In the genomic region with DNA sequence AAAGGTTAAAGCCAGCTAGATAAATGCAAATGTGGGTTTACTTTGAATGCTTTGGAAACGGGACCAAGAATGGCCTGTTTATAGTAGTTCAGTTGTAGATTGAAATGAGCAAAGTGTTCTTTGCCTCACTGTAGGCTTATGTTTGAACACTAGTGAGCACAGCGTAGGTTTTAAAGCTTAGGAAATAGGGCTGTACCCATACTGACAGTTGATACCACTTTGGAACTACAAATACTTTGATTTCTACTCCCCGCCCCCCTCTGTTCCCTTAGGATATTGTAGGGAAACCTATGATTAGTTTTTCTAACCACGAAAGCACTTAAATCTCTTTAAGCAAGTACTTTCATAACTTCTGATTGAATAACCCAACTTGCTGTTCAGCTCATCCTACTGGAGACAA, we compare ENCODE assay signal across 25 mouse cellular contexts. TPM values are rescaled to one million over a fixed set of nuclear protein-coding genes. Genes with fewer than 3 reads are reported as not detected.
DNase-seq lines count a peak whose midpoint lies in the region; ATAC-seq lines count a peak whose summit lies in the region.
"Had no signal": no experiment of that assay in that cellular context is flagged by ENCODE, and none has a peak within 500 bp of the region (broad histone marks: within the 10 kb centered on the region; RNA-seq: fewer than 3 reads in every experiment).

No protein-coding gene starts in this region.

- H3K4me2 ChIP-seq in embryonic facial prominence, embryonic 13.5 days, result peak overlapping the region; percentile 7; the same call in 1 of the 2 replicates
- H3K4me2 ChIP-seq: heart, embryonic 13.5 days; hindbrain, embryonic 14.5 days had no signal

- H3K9me3 ChIP-seq in embryonic facial prominence, embryonic 13.5 days, result no peaks in the 10 kb centered on the region
- H3K9me3 ChIP-seq in embryonic facial prominence, embryonic 10.5 days, result no peaks in the 10 kb centered on the region
- H3K9me3 ChIP-seq: heart, embryonic 10.5 days; heart, embryonic 13.5 days had no signal

- no peak for ATAC-seq in embryonic facial prominence, embryonic 13.5 days (ENCODE audit: insufficient number of reproducible peaks, insufficient read depth, low FRiP score, low TSS enrichment, low read depth)
- ATAC-seq: activated CD4-positive, CD25-positive, alpha-beta regulatory T cell, adult 4 months; forebrain, embryonic 14.5 days; forebrain, postnatal 0 days; hindbrain, postnatal 0 days; inflammation-experienced regulatory T-cells, adult 6 months; intestine, embryonic 16.5 days had no signal

- no peak for DNase-seq in embryonic facial prominence, embryonic 10.5 days (ENCODE audit: low spot score)
- DNase-seq in 416B (ENCODE audit: low read depth), result peak; percentile 13
- peak; percentile 43 for DNase-seq in fat pad, adult 2 months (ENCODE audit: extremely low read depth, low read depth, low spot score)
- no peak for DNase-seq in frontal cortex, postnatal 36 days (ENCODE audit: low spot score in 2 of 2)
- no peak for DNase-seq in left cerebral cortex, adult 18-20 months (ENCODE audit: low spot score in 2 of 2)
- DNase-seq: adrenal gland, postnatal 10 days; B cell, adult 2 months; cerebellum, adult 11 months; cerebellum, adult 2 months; cerebellum, adult 9-11 months; cerebellum, postnatal 25 days; forebrain, postnatal 0 days; gastrocnemius, postnatal 25 days; heart, adult 2 months; heart, postnatal 14 days; heart, postnatal 4 days had no signal

- no peak overlapping the region for H3K9ac ChIP-seq in embryonic facial prominence, embryonic 13.5 days
- H3K9ac ChIP-seq: forebrain, postnatal 0 days; heart, embryonic 13.5 days; hindbrain, embryonic 14.5 days had no signal

- H3K4me3 ChIP-seq in embryonic facial prominence, embryonic 13.5 days, result no peak overlapping the region
- no peak overlapping the region for H3K4me3 ChIP-seq in embryonic facial prominence, embryonic 10.5 days
- H3K4me3 ChIP-seq: heart, adult 2 months; heart, embryonic 10.5 days; heart, embryonic 13.5 days had no signal

- H3K27me3 ChIP-seq in embryonic facial prominence, embryonic 13.5 days, result no peaks in the 10 kb centered on the region
- no peaks in the 10 kb centered on the region for H3K27me3 ChIP-seq in embryonic facial prominence, embryonic 10.5 days (replicated peaks; ENCODE audit: low read depth, poor library complexity, severe bottlenecking)
- H3K27me3 ChIP-seq: heart, embryonic 13.5 days had no signal

- peaks cover 22% of the 10 kb centered on the region for H3K4me1 ChIP-seq in embryonic facial prominence, embryonic 13.5 days
- H3K4me1 ChIP-seq in embryonic facial prominence, embryonic 10.5 days, result peaks cover 28% of the 10 kb centered on the region

- 69% methylated on average over 4 of the region's 4 CpGs for WGBS in embryonic facial prominence, embryonic 13.5 days
- 85% methylated on average over 4 of the region's 4 CpGs for WGBS in embryonic facial prominence, embryonic 10.5 days

- H3K36me3 ChIP-seq in embryonic facial prominence, embryonic 13.5 days, result peaks cover 34% of the 10 kb centered on the region
- H3K36me3 ChIP-seq in embryonic facial prominence, embryonic 10.5 days (replicated peaks), result peaks cover 69% of the 10 kb centered on the region

- no peak overlapping the region for H3K27ac ChIP-seq in embryonic facial prominence, embryonic 13.5 days
- H3K27ac ChIP-seq in embryonic facial prominence, embryonic 10.5 days (replicated peaks), result no peak overlapping the region
- H3K27ac ChIP-seq: heart, adult 2 months; heart, embryonic 10.5 days; heart, embryonic 13.5 days; hindbrain, embryonic 14.5 days; hindbrain, postnatal 0 days had no signal

RNA-seq across cellular contexts. Expression of gene Srsf1, which starts 5.5 kb away (rescaled TPM):
- polyA plus RNA-seq in embryonic facial prominence, embryonic 13.5 days (2015; fragmentation: Nextera tagmentation; extraction: Ambion mirVana), result 374 and 398 TPM in 2 replicates
- polyA plus RNA-seq in embryonic facial prominence, embryonic 10.5 days (2016; fragmentation: Nextera tagmentation; extraction: Ambion mirVana), result 402 and 405 TPM in 2 replicates
- total RNA-seq in left cerebral cortex, adult 18-20 months (2021), result 100 to 1,000 TPM; 179 to 200 TPM

RNA-seq across cellular contexts. Expression of gene Vezf1, which starts 15.4 kb away (rescaled TPM):
- 43.1 and 47.0 TPM in 2 replicates for polyA plus RNA-seq in embryonic facial prominence, embryonic 13.5 days (2015; fragmentation: Nextera tagmentation; extraction: Ambion mirVana)
- polyA plus RNA-seq in embryonic facial prominence, embryonic 10.5 days (2016; fragmentation: Nextera tagmentation; extraction: Ambion mirVana), result 59.4 and 60.0 TPM in 2 replicates
- total RNA-seq in left cerebral cortex, adult 18-20 months (2021), result 10 to 100 TPM; 28.1 to 29.4 TPM

RNA-seq across cellular contexts. Expression of gene Cuedc1, which starts 45.2 kb away (rescaled TPM):
- 34.9 and 40.3 TPM in 2 replicates for polyA plus RNA-seq in embryonic facial prominence, embryonic 13.5 days (2015; fragmentation: Nextera tagmentation; extraction: Ambion mirVana)
- 20.8 and 21.9 TPM in 2 replicates for polyA plus RNA-seq in embryonic facial prominence, embryonic 10.5 days (2016; fragmentation: Nextera tagmentation; extraction: Ambion mirVana)
- 10 to 100 TPM; 27.4 to 28.5 TPM for total RNA-seq in left cerebral cortex, adult 18-20 months (2021)

Comparison
In these comparisons a context has a peak if more than half of its experiments do, and no peak if none do; other contexts are left out.
1. DNase-seq: peak in 416B (single experiment) and fat pad, adult 2 months (single experiment); none in embryonic facial prominence, embryonic 10.5 days (single experiment), frontal cortex, postnatal 36 days (0 of 2) and left cerebral cortex, adult 18-20 months (0 of 2).